Mouse (Mus musculus): ENCODE results near the gene Ptprn. TPM values are rescaled to one million over a fixed set of nuclear protein-coding genes. Genes with fewer than 3 reads are reported as not detected.
A peak's percentile ranks its signal among the peaks of the same experiment; 100 is the strongest.

Gene Ptprn
- polyA plus RNA-seq, 1 experiment from 2014 or later, result 0.41 TPM

GRCm38 (mm10) chr1:75262969-75263951 is 1.0 kb downstream of the Ptprn start:
- peak overlapping the region; percentile 22 for H3K4me2 ChIP-seq (ENCODE audit: low read length)
- no peaks in the 10 kb centered on the region for H3K36me3 ChIP-seq (ENCODE audit: control insufficient read depth, insufficient read depth, low read length)
- H3K4me1 ChIP-seq (ENCODE audit: control insufficient read depth in 2 of 2, insufficient read depth in 2 of 2, low read length in 2 of 2), result no peaks in the 10 kb centered on the region
- peaks cover 43% of the 10 kb centered on the region for H3K27me3 ChIP-seq (ENCODE audit: control insufficient read depth, insufficient read depth, low read length)
- H3K27ac ChIP-seq (replicated peaks in 1 of 2; ENCODE audit: control insufficient read depth in 1 of 2, insufficient read depth in 1 of 2, low read depth in 2 of 2, low read length in 2 of 2), result no peak overlapping the region
- H3K9me3 ChIP-seq (ENCODE audit: control insufficient read depth, low read length), result no peaks in the 10 kb centered on the region
- 3% methylated on average over 40 of the region's 40 CpGs for WGBS
- no peak overlapping the region for H3K9ac ChIP-seq (ENCODE audit: low read length)
- ATAC-seq (ENCODE audit: insufficient number of reproducible peaks, insufficient read depth, low FRiP score, low read depth), result no peak
- H3K4me3 ChIP-seq (ENCODE audit: control insufficient read depth in 1 of 2, insufficient read depth in 1 of 2, low read depth in 1 of 2, low read length in 2 of 2), result peak overlapping the region in 1 of 2 experiments; percentile 7; a peak in 3 of 4 replicates

- Histone ChIP-seq H3K9ac (ENCODE audit: low read length) (no peak overlapping the region), H3K9me3 (ENCODE audit: control insufficient read depth, low read length) (no peaks in the 10 kb centered on the region), H3K4me2 (ENCODE audit: low read length) (no peak overlapping the region), H3K27me3 (ENCODE audit: control insufficient read depth, insufficient read depth, low read length) (peaks cover 40% of the 10 kb centered on the region), H3K27ac (replicated peaks in 1 of 2; ENCODE audit: control insufficient read depth in 1 of 2, insufficient read depth in 1 of 2, low read depth in 2 of 2, low read length in 2 of 2) (no peak overlapping the region), H3K4me3 (ENCODE audit: control insufficient read depth in 1 of 2, insufficient read depth in 1 of 2, low read depth in 1 of 2, low read length in 2 of 2) (no peak overlapping the region), H3K4me1 (ENCODE audit: control insufficient read depth in 2 of 2, insufficient read depth in 2 of 2, low read length in 2 of 2) (no peaks in the 10 kb centered on the region), H3K36me3 (ENCODE audit: control insufficient read depth, insufficient read depth, low read length) (no peaks in the 10 kb centered on the region)
- ATAC-seq (ENCODE audit: insufficient number of reproducible peaks, insufficient read depth, low FRiP score, low read depth), result no peak
Observed at GRCm38 (mm10) chr1:75261278-75261677, 3.0 kb downstream of the Ptprn start.

DNA sequence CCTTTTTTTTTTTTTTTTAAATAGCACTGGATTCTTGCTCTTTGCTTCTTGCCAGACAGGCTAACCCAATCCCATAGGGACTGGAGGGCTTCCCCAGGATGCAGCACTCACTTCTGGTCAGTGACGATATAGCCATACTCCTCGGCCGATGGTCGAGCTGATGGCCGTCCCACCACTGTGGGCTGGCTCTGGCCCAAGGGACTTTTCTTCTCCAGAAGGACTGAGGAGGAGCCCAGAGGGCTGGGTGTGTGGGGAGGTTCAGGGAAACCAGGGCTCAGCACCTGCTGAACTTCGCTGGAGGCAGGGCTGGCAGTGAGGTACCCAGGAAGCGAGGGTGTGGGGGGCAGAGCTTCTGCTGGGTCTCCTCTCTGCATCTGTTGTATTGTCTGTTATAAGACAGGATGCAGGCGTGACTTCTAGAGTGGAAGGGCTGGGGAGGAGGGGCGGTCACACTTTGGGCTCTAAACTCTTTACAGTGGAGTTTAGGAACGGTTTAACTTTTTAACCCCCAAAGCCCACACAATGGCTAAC is 8.7 kb downstream of the Ptprn start:
- H3K4me2 ChIP-seq (ENCODE audit: low read length), result no peak overlapping the region
- WGBS, result 52% methylated on average over 10 of the region's 10 CpGs
- no peak overlapping the region for H3K27ac ChIP-seq (replicated peaks in 1 of 2; ENCODE audit: control insufficient read depth in 1 of 2, insufficient read depth in 1 of 2, low read depth in 2 of 2, low read length in 2 of 2)
- ATAC-seq (ENCODE audit: insufficient number of reproducible peaks, insufficient read depth, low FRiP score, low read depth), result no peak
- peaks cover 0 to 5% of the 10 kb centered on the region in 2 experiments; a peak in 1 of 4 replicates for H3K4me1 ChIP-seq (ENCODE audit: control insufficient read depth in 2 of 2, insufficient read depth in 2 of 2, low read length in 2 of 2)
- H3K9ac ChIP-seq (ENCODE audit: low read length), result no peak overlapping the region
- H3K4me3 ChIP-seq (ENCODE audit: control insufficient read depth in 1 of 2, insufficient read depth in 1 of 2, low read depth in 1 of 2, low read length in 2 of 2), result no peak overlapping the region
- no peaks in the 10 kb centered on the region for H3K27me3 ChIP-seq (ENCODE audit: control insufficient read depth, insufficient read depth, low read length)
- H3K36me3 ChIP-seq (ENCODE audit: control insufficient read depth, insufficient read depth, low read length), result no peaks in the 10 kb centered on the region
- H3K9me3 ChIP-seq (ENCODE audit: control insufficient read depth, low read length), result no peaks in the 10 kb centered on the region

- Histone ChIP-seq H3K36me3 (ENCODE audit: control insufficient read depth, insufficient read depth, low read length) (no peaks in the 10 kb centered on the region), H3K4me1 (ENCODE audit: control insufficient read depth in 2 of 2, insufficient read depth in 2 of 2, low read length in 2 of 2) (peaks cover under 1 to 5% of the 10 kb centered on the region in 2 experiments; a peak in 2 of 4 replicates), H3K27me3 (ENCODE audit: control insufficient read depth, insufficient read depth, low read length) (no peaks in the 10 kb centered on the region), H3K27ac (replicated peaks in 1 of 2; ENCODE audit: control insufficient read depth in 1 of 2, insufficient read depth in 1 of 2, low read depth in 2 of 2, low read length in 2 of 2) (no peak overlapping the region), H3K4me3 (ENCODE audit: control insufficient read depth in 1 of 2, insufficient read depth in 1 of 2, low read depth in 1 of 2, low read length in 2 of 2) (no peak overlapping the region), H3K4me2 (ENCODE audit: low read length) (no peak overlapping the region), H3K9me3 (ENCODE audit: control insufficient read depth, low read length) (no peaks in the 10 kb centered on the region), H3K9ac (ENCODE audit: low read length) (no peak overlapping the region)
- 64% methylated on average over 8 of the region's 8 CpGs for WGBS
- no peak for ATAC-seq (ENCODE audit: insufficient number of reproducible peaks, insufficient read depth, low FRiP score, low read depth)
Observed at GRCm38 (mm10) chr1:75254625-75255013, 9.7 kb downstream of the Ptprn start.

- Histone ChIP-seq H3K27ac (replicated peaks in 1 of 2; ENCODE audit: control insufficient read depth in 1 of 2, insufficient read depth in 1 of 2, low read depth in 2 of 2, low read length in 2 of 2) (no peak overlapping the region), H3K4me1 (ENCODE audit: control insufficient read depth in 2 of 2, insufficient read depth in 2 of 2, low read length in 2 of 2) (peaks cover 6% of the 10 kb centered on the region in 2 experiments), H3K4me2 (ENCODE audit: low read length) (no peak overlapping the region), H3K4me3 (ENCODE audit: control insufficient read depth in 1 of 2, insufficient read depth in 1 of 2, low read depth in 1 of 2, low read length in 2 of 2) (no peak overlapping the region), H3K27me3 (ENCODE audit: control insufficient read depth, insufficient read depth, low read length) (no peaks in the 10 kb centered on the region), H3K36me3 (ENCODE audit: control insufficient read depth, insufficient read depth, low read length) (no peaks in the 10 kb centered on the region), H3K9ac (ENCODE audit: low read length) (no peak overlapping the region), H3K9me3 (ENCODE audit: control insufficient read depth, low read length) (no peaks in the 10 kb centered on the region)
- ATAC-seq (ENCODE audit: insufficient number of reproducible peaks, insufficient read depth, low FRiP score, low read depth), result no peak
- WGBS, result 61% methylated on average over 16 of the region's 16 CpGs
Observed at GRCm38 (mm10) chr1:75253849-75254624, 10.3 kb downstream of the Ptprn start.

DNA sequence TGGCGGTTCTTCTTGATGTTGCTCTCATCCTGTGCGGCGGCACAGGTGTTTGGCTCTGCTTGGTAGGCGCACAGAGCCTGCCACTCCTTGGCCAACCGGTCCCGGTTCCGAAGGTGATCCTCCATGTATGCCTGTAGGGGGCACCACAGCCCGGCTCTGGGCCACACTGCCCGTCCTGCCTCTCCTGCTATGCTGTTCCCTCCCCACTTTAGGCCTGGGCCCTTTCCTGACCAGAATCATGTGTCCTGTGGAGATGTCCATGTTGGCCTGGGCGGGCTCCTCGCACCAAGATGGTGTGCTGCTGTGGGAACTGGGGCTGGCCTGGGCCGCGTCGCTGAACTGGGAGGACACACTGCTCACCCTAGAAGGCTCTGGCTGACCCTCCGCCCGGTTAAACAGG is 11.3 kb downstream of the Ptprn start:
- H3K4me2 ChIP-seq (ENCODE audit: low read length), result no peak overlapping the region
- 64% methylated on average over 16 of the region's 16 CpGs for WGBS
- no peaks in the 10 kb centered on the region for H3K36me3 ChIP-seq (ENCODE audit: control insufficient read depth, insufficient read depth, low read length)
- H3K4me3 ChIP-seq (ENCODE audit: control insufficient read depth in 1 of 2, insufficient read depth in 1 of 2, low read depth in 1 of 2, low read length in 2 of 2), result no peak overlapping the region
- no peaks in the 10 kb centered on the region for H3K9me3 ChIP-seq (ENCODE audit: control insufficient read depth, low read length)
- no peak for ATAC-seq (ENCODE audit: insufficient number of reproducible peaks, insufficient read depth, low FRiP score, low read depth)
- no peaks in the 10 kb centered on the region for H3K27me3 ChIP-seq (ENCODE audit: control insufficient read depth, insufficient read depth, low read length)
- no peak overlapping the region for H3K27ac ChIP-seq (replicated peaks in 1 of 2; ENCODE audit: control insufficient read depth in 1 of 2, insufficient read depth in 1 of 2, low read depth in 2 of 2, low read length in 2 of 2)
- H3K9ac ChIP-seq (ENCODE audit: low read length), result no peak overlapping the region
- H3K4me1 ChIP-seq (ENCODE audit: control insufficient read depth in 2 of 2, insufficient read depth in 2 of 2, low read length in 2 of 2), result peaks cover 14% of the 10 kb centered on the region in 2 experiments

DNA sequence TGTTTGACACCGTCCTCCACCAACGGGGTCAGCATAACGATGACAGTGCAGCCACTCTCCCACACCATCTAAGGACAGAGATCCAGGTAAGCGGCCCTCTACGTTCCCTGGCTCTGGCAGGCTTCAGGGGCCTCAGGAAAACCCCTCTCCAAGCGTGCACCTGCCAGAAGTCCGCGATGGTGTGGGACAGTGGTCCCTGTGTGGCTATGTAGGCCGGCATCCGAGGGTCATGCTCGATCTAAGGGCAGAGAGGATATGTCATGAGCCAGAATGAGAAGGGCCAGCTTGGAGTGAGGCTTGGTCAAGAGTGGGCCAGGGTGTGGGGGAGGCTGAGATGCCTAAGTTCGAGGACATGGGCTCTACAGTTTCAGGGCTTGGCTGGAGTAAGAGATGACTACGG is 12.0 kb downstream of the Ptprn start:
- H3K9ac ChIP-seq (ENCODE audit: low read length), result no peak overlapping the region
- 64% methylated on average over 13 of the region's 13 CpGs for WGBS

More for the DNA sequence above, 12.0 kb downstream of the Ptprn start:
- Histone ChIP-seq H3K9me3 (ENCODE audit: control insufficient read depth, low read length) (no peaks in the 10 kb centered on the region), H3K4me3 (ENCODE audit: control insufficient read depth in 1 of 2, insufficient read depth in 1 of 2, low read depth in 1 of 2, low read length in 2 of 2) (no peak overlapping the region), H3K4me2 (ENCODE audit: low read length) (no peak overlapping the region), H3K4me1 (ENCODE audit: control insufficient read depth in 2 of 2, insufficient read depth in 2 of 2, low read length in 2 of 2) (peaks cover 21 to 22% of the 10 kb centered on the region in 2 experiments), H3K27me3 (ENCODE audit: control insufficient read depth, insufficient read depth, low read length) (no peaks in the 10 kb centered on the region), H3K36me3 (ENCODE audit: control insufficient read depth, insufficient read depth, low read length) (no peaks in the 10 kb centered on the region), H3K27ac (replicated peaks in 1 of 2; ENCODE audit: control insufficient read depth in 1 of 2, insufficient read depth in 1 of 2, low read depth in 2 of 2, low read length in 2 of 2) (no peak overlapping the region)
- no peak for ATAC-seq (ENCODE audit: insufficient number of reproducible peaks, insufficient read depth, low FRiP score, low read depth)
